Mouse (Mus musculus) lung, postnatal 4 days (tissue): ENCODE results near the gene Robo2.
A peak's percentile ranks its signal among the peaks of the same experiment; 100 is the strongest.

Source experiments
- DNase-seq, 2 experiments: peaks; one replicate each; pipeline ENCODE4 v3.0.0; 2021

The Robo2 gene

DNA sequence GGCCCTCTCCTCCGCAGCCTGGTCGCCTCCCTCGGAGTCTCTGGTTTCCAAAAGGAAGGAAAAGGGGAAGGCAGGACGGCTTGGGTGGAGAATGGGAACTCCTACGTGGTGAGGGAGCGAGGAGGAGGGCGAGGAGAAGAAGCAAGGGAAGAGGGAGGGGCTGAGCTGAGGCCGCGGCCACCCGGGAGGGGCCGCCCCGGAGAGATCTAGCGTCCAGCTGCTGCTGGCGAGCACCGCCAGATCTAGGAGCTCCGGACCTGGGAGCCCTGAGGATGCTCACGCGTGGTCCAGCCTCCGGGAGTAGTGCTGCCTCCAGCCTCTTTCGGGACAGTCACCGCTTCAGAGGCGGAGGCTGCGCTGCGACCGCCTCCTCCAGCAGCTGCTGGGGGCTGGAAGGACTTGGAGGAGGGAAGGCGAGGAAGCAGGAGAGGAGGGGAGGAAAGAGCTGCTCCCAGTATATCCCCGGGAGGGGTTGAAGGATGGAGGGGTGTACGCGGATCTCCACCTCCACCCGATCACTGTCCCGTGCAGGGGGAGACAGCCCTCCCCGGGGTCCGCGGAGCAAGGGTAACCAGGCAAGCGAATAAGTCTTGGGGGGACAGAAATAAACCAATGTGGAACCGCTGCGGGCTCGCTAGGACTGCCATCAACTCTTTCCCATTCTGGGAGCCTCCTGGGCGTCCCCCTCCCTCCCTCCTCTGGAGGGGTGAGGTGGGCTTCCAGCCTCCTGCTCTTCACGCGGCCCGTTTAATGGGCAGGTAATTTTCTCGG lies at the start of gene Robo2:
TSS of gene Robo2 (minus strand) at position 345 of the 771 bp plus-strand sequence.
- peak; percentile 64 to 88 for DNase-seq

DNA sequence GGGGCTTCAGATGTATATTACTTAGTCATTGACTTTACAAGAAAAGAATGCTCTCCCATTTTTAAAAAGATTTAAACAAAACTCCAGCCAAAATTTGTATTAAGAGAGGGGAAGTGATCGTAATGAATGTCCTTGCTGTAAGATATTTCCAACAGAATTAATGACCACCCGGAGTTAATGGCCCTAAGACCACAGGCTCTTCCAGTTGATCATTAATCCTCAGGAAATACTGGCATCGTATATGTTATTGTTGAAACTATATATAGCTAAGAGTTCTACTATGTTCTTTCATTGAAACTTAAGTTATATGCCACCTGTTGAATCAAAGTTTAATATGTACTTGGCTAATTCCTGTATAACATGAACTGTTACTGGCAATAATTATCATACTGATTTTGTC lies 46.5 kb upstream of the Robo2 start:
- no peak for DNase-seq

DNA sequence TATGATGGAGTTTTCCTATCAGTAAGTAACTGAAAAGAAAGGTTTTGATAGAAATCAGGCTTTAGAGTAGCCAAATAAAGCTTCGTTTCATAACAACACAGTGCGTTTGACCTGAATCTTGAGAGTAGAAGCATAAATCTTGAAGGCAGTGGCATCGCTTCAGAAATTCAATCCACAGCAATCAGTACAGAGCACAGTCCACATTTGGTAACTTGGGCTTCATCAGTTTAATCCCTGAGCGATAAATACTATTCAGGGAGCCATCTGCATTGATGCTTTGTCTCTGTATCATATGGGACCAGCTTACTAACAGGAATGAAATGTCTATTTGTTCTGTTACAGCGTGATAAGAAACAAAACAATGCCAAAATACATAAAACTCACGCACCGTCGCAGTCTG lies 46.1 kb upstream of the Robo2 start:
- no peak for DNase-seq

DNA sequence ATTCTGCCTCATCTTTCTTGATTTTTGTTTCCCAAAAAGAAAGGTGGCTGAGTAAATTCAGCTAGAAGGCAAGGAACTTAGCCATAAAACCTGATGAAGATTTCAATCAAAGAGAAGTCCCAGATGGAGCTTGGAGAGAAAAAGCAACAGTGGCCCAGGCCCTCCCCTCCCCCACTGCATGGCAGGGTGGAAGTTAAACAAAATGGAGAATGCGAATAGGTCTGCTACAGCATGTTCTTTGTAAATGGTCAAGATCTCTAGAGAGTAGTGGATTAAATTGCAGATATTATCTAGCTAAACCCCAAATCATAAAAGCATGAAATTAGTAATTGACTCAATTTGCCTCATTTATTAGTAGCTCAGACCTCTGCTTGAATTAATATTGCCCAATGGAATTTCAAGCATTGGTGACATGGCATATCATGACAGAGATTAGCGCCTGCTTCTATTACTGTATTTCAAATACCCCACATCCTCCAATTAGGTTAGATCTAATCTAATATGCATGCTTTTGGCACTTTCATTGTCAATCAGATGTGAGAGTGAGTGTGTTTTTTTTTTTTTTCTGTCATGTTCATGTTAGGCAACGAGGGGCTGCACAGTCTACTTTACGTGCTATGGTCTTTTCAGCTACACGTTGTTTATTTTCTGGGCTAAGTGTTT lies 45.3 kb upstream of the Robo2 start:
- no peak for DNase-seq

DNA sequence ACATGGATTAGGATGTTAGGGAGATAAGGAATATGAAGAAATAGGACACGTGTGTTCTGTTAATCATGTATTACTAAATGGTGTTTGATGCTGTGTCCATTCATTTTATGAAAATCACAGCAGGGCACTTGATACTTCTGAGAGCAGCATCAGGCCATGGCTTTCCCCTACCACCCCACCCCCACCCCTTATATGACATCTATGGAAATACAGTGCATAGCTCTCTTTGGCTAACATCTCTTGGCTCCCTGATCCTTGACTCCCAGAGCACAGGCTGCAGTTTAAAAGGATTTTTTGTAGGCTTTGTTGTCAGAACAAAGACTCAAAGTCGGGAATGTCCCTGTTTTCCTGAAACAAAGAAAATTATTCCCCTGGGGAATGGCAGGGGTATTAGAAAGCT lies 43.6 kb upstream of the Robo2 start:
- no peak for DNase-seq

DNA sequence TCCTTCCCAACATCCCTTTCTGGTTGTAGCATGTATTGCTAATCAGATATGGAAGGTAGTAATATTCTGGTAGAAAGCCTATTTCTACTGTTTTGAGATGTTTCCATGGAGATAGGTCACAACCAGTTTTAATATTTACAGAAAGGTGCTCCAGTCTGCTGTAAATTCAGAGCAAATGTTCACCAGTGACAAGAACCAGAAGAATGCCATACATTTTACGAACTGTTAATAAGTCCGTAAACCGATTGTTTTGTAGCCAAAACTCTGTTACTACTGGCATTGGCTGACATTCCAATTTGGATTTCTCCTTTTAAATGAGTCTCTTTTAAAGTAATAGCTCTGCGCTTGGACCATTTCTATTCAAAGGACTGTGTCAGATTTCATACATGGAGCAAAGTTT lies 36.4 kb upstream of the Robo2 start:
- DNase-seq: no peak

DNA sequence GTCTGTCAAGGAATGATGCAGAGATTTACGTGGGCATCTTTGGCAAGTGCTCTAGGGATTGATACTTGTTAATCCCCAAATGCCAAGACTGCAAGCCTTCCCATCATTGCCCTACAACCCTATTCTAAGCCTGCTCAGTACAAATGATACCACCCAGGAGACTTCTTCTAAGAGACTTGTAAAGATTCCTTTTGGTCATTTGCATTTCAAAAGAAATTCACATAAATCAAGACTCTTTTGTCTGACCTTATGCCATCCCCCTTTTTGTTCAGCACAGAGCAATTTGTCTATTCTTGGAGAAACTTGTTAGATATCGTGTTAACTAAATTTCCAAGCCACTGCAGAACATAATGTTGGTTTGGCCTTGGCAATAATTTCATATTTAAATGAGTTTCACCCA lies 15.4 kb upstream of the Robo2 start:
- no peak for DNase-seq

DNA sequence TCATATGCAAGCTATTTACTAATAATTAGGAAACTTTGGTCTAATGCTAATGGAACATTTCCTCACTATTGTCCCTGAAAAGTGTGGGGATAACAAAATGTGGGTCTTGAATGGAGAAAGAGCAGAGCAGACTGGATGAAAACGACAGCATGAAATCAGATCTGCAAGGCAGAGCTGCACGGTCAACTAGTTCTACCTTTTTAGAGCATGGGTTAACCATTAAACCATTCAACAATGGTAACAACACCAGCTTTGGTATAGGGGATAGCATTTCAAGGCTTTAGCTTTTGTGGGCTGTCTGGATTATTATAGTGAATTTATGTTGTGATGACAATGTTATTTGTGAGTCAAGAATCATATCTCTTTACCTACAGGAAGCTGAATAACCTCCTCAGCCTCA lies 8.7 kb upstream of the Robo2 start:
- no peak for DNase-seq

DNA sequence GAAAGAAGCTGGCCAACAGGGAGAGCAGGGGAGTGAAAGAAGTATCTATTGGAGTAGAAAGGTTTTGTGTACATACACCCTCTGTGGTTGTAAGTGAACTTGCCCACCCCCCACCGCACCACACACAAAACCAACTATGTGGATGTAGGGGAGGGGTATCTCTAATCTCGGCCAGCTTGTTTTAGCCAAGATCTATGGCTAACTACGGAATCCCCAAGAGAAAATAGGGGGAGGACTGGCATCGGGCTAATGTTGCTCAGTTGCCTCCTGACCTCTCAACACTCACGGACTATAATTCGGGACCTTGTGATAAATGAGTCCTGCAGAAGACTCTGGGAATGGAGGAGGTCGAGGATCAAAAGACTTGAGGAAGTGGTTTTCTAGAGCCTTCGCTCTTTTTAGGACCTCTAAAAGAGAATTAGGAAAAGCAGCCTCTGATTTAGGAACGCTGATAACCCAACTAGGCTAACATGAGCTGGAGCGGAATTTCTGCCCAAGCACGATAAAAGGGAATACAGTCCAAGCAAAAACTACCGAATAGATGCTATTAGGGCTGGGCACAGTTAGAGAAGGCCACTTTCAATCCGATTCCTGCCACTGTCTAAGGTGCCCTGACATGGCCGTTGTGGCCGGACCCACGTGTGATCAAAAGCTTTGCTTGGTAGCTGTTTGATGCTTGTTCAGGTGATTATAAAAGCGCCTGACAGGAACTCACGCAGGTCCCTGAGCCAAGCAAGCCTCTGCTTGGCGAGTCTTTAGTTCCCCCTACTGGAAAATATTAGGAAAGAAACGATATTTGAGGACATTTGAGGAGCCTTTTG lies 1.1 kb upstream of the Robo2 start:
- peak; percentile 23 to 30 for DNase-seq

DNA sequence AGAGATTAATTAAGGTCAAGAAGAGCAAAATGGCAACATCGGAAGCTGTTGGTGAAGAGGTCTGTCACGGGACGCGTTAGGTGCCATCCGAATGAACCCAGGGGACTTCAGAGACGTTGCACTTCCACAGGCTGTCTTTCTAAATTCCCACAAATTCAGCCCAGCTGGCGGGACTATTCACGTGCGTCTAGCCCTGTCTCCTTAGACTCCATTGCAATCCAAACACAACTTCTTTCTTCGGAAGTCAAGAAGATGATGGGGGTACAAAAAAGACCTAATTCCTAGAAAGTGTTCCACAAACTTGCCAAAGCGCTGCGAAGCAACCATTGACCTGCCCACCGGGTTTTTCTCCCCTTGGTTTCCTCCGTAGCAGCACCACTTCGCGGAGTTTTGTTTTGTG lies 604 bp downstream of the Robo2 start:
- DNase-seq: peak in 1 of 2 experiments; percentile 7

DNA sequence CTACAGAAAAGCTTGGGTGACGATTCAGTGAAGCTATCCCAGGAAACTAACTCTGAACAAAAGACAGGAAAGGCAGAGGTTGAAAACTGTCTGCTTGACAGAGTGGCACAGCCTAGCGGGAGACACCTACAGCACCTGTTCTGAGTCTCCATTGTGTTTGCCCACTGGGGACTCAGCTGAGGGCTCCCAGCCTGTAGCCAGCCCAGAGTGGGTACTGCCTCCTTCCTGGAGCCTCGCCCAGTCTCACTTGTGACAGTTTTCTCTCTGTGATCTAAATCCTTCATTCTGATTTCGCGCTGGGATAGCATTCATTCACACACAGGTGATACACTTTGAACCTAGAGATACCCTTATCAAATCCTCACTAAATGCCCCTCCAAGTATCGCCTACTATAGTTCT lies 1.5 kb downstream of the Robo2 start:
- DNase-seq: peak in 1 of 2 experiments; percentile 10

DNA sequence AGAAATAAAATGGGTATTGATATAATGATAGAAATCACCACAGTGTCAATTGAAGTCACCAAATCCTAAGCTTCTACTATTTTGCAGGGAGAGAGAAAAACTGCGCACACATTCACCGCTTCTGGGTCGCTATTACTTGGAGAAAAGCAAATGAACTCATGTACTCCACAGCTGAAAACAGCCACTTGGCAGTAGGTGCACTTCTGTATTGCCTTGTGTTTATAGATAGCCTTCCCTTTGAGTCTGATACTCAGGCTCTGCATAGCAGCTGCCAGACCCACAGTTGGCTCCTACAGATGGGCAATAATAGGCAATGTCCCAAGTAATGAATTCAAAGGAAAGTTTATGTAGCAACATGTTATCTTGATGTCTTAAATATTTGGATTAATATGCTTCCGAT lies 2.1 kb downstream of the Robo2 start:
- no peak for DNase-seq

DNA sequence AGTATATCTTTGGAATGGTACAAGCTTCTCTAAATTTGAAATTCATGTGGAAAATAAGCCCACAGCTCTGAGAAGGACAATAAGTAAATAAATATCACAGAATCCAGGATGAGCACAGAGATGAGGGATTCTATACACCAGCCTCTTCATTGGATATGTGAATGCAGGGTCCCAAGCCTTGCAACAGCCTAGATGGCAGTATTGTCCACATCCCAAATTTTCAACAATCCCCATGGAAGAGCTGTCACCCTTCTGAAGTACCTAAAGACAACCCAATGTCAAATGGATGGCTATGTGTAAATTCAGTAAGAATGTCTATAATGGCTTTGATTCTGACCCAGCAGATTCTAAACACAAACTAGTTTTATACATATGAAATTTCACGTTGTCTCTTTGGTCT lies 3.1 kb downstream of the Robo2 start:
- DNase-seq: no peak

DNA sequence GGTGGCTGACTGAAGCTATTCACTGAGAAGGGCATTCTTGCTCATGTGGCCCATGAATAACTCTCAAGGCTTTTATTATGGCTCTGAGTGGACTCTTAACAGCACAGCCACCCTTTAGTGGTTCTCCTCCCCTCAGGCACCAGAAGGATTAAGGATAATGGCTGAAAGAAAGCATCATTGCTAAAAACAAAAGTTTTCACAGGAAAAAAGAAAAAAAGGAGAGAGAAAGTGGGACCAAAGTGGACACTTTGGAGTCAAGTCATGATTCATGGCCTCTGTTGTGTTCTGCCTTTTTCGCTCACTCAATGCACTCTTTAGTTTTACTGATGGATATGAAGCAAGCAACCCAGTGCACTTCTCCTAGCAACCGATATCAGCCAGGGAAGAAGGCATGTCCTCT lies 14.3 kb downstream of the Robo2 start:
- no peak for DNase-seq

DNA sequence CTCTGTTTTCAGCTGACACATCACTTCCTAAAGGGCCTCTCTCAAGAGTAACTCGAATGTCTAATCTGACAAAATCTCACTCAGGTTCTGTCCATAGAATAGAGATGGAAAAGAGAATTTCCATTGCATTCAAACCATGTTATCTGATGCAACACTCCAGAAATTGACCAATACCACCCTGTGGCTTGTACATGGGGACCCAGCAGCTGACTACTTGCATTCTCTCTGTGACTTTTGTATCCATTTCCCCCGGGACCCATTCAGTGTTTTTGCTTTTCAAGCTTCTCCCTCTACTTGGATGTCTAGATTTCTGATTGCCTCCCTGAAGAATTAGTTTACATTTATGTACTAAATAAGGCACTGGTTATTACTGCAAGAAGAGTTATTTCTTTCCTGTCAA lies 15.9 kb downstream of the Robo2 start:
- DNase-seq: no peak

DNA sequence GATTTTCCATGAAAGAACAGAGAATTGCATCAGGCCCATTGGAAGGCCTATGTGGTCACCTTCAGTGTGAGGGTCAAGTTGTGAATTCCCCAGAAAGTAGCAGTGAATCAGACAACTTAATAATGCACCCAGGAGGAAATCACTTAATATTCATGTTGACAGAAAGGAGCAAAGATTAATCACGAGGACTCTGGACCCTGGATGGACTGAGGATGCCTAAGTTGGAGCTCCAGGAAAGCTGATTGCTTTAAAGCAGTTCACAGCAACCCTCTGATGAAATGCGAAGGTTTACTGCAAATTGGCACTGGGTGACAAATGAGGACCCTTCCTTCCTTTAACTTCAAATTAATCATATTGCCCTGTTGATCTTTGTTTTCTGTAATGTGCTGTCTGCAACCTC lies 32.2 kb downstream of the Robo2 start:
- no peak for DNase-seq

DNA sequence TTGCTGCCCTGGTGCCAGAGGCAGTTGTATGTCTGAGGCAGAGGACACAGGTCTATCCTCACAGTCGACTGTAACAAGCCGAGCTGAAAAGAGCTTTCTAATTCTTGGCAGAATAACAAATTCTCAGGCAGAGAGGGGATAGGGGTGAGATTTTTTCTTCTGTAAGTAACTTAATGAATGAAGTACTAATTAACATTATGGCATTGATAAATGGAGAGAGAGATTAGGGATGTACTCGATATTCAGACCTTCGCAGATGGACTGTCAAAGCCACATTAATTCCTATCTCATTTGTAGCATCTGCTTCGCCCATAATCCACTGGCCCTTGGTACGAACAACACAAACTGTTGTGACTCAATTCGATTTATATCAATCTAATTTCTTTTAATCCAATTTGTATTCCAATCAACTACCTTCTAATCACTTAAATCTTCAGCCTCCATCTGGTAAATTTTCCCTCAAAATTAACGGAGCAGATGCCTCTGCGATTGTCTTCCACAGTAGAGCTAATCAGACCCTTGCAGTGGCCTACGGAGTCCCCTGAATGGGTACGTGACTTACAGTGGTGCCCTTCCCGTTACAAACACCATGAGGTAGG lies 36.2 kb downstream of the Robo2 start:
- DNase-seq: no peak

DNA sequence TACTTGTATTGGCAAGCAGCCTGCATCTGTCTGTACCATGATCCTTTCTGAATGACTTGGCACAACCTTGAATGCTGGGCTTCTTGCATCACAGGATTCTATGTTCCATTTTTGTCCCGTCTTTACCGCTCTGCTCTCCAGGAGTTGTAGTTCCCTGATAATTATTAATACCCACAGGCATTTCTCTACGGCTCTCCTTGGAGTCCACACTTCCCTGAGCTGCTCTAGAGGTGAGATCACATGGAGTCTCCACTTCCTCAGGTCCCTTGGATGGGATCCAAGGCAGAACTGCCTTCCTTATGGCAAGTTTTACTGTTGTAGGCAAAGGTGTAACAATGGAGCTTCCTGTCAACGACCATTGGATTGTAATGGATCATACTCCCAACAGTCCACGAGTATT lies 37.1 kb downstream of the Robo2 start:
- no peak for DNase-seq

DNA sequence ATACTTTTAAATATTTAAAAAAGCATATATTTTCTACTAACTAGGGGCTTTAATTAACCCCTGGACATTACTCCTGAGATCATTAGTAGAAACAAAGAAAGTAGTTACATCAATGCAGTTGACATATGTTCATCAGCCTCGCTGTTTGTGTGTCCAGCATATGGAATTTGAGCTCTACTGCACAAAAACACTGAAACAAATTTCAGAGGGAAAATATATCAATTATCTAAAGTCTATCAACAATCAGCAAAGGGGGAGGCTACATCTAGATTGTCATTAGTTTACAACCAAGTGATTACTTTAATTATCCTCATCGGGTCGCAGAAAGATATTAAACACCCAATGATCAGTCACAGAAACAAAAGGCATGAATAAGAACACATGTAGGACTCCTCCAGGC lies 38.2 kb downstream of the Robo2 start:
- DNase-seq: no peak

DNA sequence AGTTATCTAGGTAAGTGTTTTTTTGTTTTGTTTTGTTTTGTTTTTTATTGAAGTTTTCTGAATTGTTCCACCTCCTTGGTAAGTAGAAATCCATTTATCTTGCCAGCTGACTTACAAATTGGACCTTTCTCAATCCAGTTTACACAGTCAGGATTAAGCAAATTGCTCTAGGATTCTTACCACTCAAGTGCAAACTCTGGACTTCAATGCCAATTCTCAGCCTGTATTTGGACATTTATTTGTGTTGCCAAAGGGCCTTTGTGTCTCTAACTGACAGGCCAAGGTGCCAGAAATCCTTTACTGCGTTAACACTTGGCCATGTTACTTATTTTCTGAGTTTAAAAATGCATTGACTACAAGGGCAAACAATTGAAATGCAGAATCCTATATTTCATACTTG lies 38.7 kb downstream of the Robo2 start:
- DNase-seq: no peak

DNA sequence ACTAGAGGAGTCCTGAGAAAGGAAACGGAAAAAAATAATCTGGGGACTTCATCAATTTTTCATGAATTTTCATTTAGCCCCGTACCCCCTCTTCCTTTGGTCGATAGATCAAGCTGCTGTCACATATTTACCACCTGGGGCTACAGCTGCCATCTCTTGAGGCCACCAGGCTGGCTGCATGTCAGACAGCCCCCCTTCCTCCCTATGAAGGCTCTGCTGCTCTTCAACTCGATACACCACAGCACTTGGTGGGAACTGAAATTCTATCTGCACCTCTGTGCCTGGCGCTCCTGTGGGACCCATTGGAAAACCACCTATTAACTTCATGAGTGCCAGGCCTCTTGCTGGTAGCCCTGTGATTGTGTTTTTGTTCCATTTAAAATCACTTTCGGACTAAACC lies 63.2 kb downstream of the Robo2 start:
- DNase-seq: no peak

DNA sequence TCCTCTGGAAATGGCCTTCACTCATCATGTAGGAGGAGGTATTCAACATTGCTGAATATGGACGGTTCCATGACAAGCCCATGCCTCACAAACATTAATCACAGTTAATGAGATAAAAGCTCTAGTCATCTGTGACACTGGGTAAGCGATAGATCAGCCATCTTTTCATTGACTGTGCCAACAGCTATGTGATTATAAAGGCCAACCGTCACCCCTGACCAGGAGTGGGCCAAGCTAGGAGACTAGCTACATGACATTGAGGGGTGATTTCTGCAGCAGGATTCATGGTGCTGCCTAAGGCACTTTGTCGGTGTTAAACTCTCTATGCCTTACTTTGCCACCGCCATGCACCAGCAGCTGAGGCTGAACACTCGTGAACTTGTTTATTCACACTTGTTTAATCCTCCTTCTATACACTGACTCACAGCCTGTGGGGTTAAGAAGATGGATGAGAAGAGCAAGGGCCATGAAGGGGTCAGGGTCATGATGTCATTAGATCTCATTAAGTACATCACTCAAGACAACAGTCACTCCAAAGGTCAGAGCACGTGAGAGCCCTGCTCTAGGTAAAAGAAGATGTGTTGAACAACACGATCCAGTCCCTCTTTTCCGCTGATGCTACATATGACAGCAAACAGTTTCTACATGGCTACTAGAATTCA lies 72.5 kb downstream of the Robo2 start:
- no peak for DNase-seq
